Mouse (Mus musculus) kidney, embryonic 14.5 days (tissue): ENCODE results near the gene Slc6a18. TPM values are rescaled to one million over a fixed set of nuclear protein-coding genes. Genes with fewer than 3 reads are reported as not detected.

Experiments
- ATAC-seq: fragments of 200-750 bp; cut with Nextera tagmentation; 2 replicates; pipeline ENCODE4 v1.8.0; 2017; ENCODE audit warnings: moderate number of reproducible peaks, mild to moderate bottlenecking, moderate TSS enrichment, moderate library complexity; ENCODE audit not compliant: low FRiP score, low TSS enrichment
- H3K27ac ChIP-seq: fragments of 300-500 bp; sonication (generic); 2 replicates; pipeline ENCODE4 v1.5.1; 2014; ENCODE audit warnings: low read depth, mild to moderate bottlenecking, low read length, moderate library complexity, mixed read lengths
- H3K27me3 ChIP-seq: fragments of 300-500 bp; sonication (generic); 2 replicates; pipeline ENCODE4 v1.6.1; 2014; ENCODE audit warnings: mild to moderate bottlenecking, low read length; ENCODE audit not compliant: control insufficient read depth, insufficient read depth
- H3K36me3 ChIP-seq: fragments of 300-500 bp; sonication (generic); 2 replicates; pipeline ENCODE4 v1.6.1; 2014; ENCODE audit warnings: low read length, mixed read lengths; ENCODE audit not compliant: control insufficient read depth, insufficient read depth
- H3K4me1 ChIP-seq: fragments of 300-500 bp; sonication (generic); 2 replicates; pipeline ENCODE4 v1.6.1; 2014; ENCODE audit warnings: low read length, mixed read lengths; ENCODE audit not compliant: control insufficient read depth, insufficient read depth
- H3K4me2 ChIP-seq: fragments of 300-500 bp; sonication (generic); replicated peaks from 2 replicates; pipeline ENCODE4 v1.6.1; 2014; ENCODE audit warnings: low read depth, mild to moderate bottlenecking, low read length
- H3K4me3 ChIP-seq: fragments of 300-500 bp; sonication (generic); 2 replicates; pipeline ENCODE4 v1.5.1; 2014; ENCODE audit warnings: mild to moderate bottlenecking, low read length
- H3K9ac ChIP-seq: fragments of 300-500 bp; sonication (generic); 2 replicates; pipeline ENCODE4 v1.6.1; 2014; ENCODE audit warnings: low read depth, mild to moderate bottlenecking, low read length, moderate library complexity
- H3K9me3 ChIP-seq: fragments of 300-500 bp; sonication (generic); 2 replicates; pipeline ENCODE4 v1.6.1; 2016; ENCODE audit warnings: low read length; ENCODE audit not compliant: control insufficient read depth
- WGBS: fragments of 180-500 bp; shearing (Covaris S2); extraction: QIAGEN DNeasy Blood & Tissue Kit; methylation state at CpG from one replicate; pipeline ENCODE4 v1.1.7; 2014; 5-methylcytosine and 5-hydroxymethylcytosine counted together
- polyA plus RNA-seq: library from polyadenylated mRNA; unstranded; fragments of >200 nt; fragmentation: Nextera tagmentation; extraction: Ambion mirVana; gene quantifications from 2 replicates; pipeline ENCODE4 v1.2.1, GENCODE M21; 2014

Gene Slc6a18
- polyA plus RNA-seq, 1 experiment from 2014 or later: 5.2 TPM

GRCm38 (mm10) chr13:73694972-73695371 is 17.1 kb upstream of the Slc6a18 start:
- H3K27ac ChIP-seq: no peak overlapping the region
- no peaks in the 10 kb centered on the region for H3K9me3 ChIP-seq
- no peaks in the 10 kb centered on the region for H3K27me3 ChIP-seq
- 83% methylated on average over 1 of the region's 1 CpGs for WGBS
- no peak overlapping the region for H3K4me3 ChIP-seq
- H3K4me1 ChIP-seq: no peaks in the 10 kb centered on the region
- H3K4me2 ChIP-seq: no peak overlapping the region
- no peak overlapping the region for H3K9ac ChIP-seq
- no peaks in the 10 kb centered on the region for H3K36me3 ChIP-seq
- ATAC-seq: no peak

GRCm38 (mm10) chr13:73693333-73693732 is 15.5 kb upstream of the Slc6a18 start:
- 74% methylated on average over 2 of the region's 2 CpGs for WGBS
- Histone ChIP-seq H3K4me1 (no peaks in the 10 kb centered on the region), H3K27ac (no peak overlapping the region), H3K27me3 (no peaks in the 10 kb centered on the region), H3K36me3 (no peaks in the 10 kb centered on the region), H3K9me3 (no peaks in the 10 kb centered on the region), H3K4me2 (no peak overlapping the region), H3K9ac (no peak overlapping the region), H3K4me3 (no peak overlapping the region)
- no peak for ATAC-seq

- H3K27ac ChIP-seq: peak overlapping the region; percentile 57; the same call in 1 of the 2 replicates
- 30% methylated on average over 10 of the region's 10 CpGs for WGBS
- no peaks in the 10 kb centered on the region for H3K27me3 ChIP-seq
- no peaks in the 10 kb centered on the region for H3K4me1 ChIP-seq
- H3K36me3 ChIP-seq: no peaks in the 10 kb centered on the region
- H3K9me3 ChIP-seq: no peaks in the 10 kb centered on the region
- H3K4me3 ChIP-seq: no peak overlapping the region
- peak; percentile 98 for ATAC-seq
- H3K9ac ChIP-seq: no peak overlapping the region
- H3K4me2 ChIP-seq: no peak overlapping the region
Observed at GRCm38 (mm10) chr13:73692249-73692868, 14.5 kb upstream of the Slc6a18 start.

- Histone ChIP-seq H3K4me1 (no peaks in the 10 kb centered on the region), H3K4me3 (no peak overlapping the region), H3K27me3 (no peaks in the 10 kb centered on the region), H3K27ac (no peak overlapping the region), H3K4me2 (no peak overlapping the region), H3K36me3 (no peaks in the 10 kb centered on the region), H3K9ac (no peak overlapping the region), H3K9me3 (no peaks in the 10 kb centered on the region)
- ATAC-seq: no peak
- 86% methylated on average over 4 of the region's 4 CpGs for whole genome bisulfite sequencing
Observed at GRCm38 (mm10) chr13:73688934-73689333, 11.1 kb upstream of the Slc6a18 start.

- no peaks in the 10 kb centered on the region for H3K27me3 ChIP-seq
- H3K4me3 ChIP-seq: no peak overlapping the region
- no peak overlapping the region for H3K27ac ChIP-seq
- no peaks in the 10 kb centered on the region for H3K36me3 ChIP-seq
- 39% methylated on average over 3 of the region's 3 CpGs for WGBS
- ATAC-seq: no peak
- no peaks in the 10 kb centered on the region for H3K4me1 ChIP-seq
- no peak overlapping the region for H3K9ac ChIP-seq
- H3K4me2 ChIP-seq: no peak overlapping the region
- H3K9me3 ChIP-seq: no peaks in the 10 kb centered on the region
Observed at GRCm38 (mm10) chr13:73687601-73688000, 9.8 kb upstream of the Slc6a18 start.

- no peak overlapping the region for H3K4me3 ChIP-seq
- no peak overlapping the region for H3K9ac ChIP-seq
- no peak overlapping the region for H3K4me2 ChIP-seq
- no peaks in the 10 kb centered on the region for H3K36me3 ChIP-seq
- no peaks in the 10 kb centered on the region for H3K27me3 ChIP-seq
- ATAC-seq: no peak
- H3K27ac ChIP-seq: no peak overlapping the region
- no peaks in the 10 kb centered on the region for H3K4me1 ChIP-seq
- WGBS: 83% methylated on average over 6 of the region's 6 CpGs
- H3K9me3 ChIP-seq: no peaks in the 10 kb centered on the region
Observed at GRCm38 (mm10) chr13:73685502-73685901, 7.7 kb upstream of the Slc6a18 start.

GRCm38 (mm10) chr13:73684412-73684811 is 6.6 kb upstream of the Slc6a18 start:
- Histone ChIP-seq H3K27ac (no peak overlapping the region), H3K4me1 (no peaks in the 10 kb centered on the region; the same call in 1 of the 2 replicates), H3K9me3 (no peaks in the 10 kb centered on the region), H3K27me3 (no peaks in the 10 kb centered on the region), H3K4me2 (no peak overlapping the region), H3K9ac (no peak overlapping the region), H3K4me3 (no peak overlapping the region), H3K36me3 (no peaks in the 10 kb centered on the region)
- ATAC-seq: no peak
- WGBS: 71% methylated on average over 1 of the region's 1 CpGs

- Histone ChIP-seq H3K27me3 (no peaks in the 10 kb centered on the region), H3K4me2 (no peak overlapping the region), H3K9ac (no peak overlapping the region), H3K36me3 (no peaks in the 10 kb centered on the region), H3K9me3 (no peaks in the 10 kb centered on the region), H3K4me1 (no peaks in the 10 kb centered on the region; the same call in 1 of the 2 replicates), H3K4me3 (no peak overlapping the region), H3K27ac (no peak overlapping the region)
- no peak for ATAC-seq
- 92% methylated on average over 11 of the region's 11 CpGs for WGBS
Observed at GRCm38 (mm10) chr13:73683682-73684081, 5.9 kb upstream of the Slc6a18 start.

GRCm38 (mm10) chr13:73682226-73682625 is 4.4 kb upstream of the Slc6a18 start:
- no peak overlapping the region for H3K27ac ChIP-seq
- H3K4me2 ChIP-seq: no peak overlapping the region
- WGBS: 96% methylated on average over 2 of the region's 2 CpGs
- H3K4me1 ChIP-seq: no peaks in the 10 kb centered on the region; the same call in 1 of the 2 replicates
- H3K9me3 ChIP-seq: no peaks in the 10 kb centered on the region
- H3K27me3 ChIP-seq: no peaks in the 10 kb centered on the region
- H3K4me3 ChIP-seq: no peak overlapping the region
- H3K36me3 ChIP-seq: no peaks in the 10 kb centered on the region
- no peak overlapping the region for H3K9ac ChIP-seq
- ATAC-seq: no peak
